Comparison of ENCODE assay signal across 16 mouse cellular contexts in the genomic region with DNA sequence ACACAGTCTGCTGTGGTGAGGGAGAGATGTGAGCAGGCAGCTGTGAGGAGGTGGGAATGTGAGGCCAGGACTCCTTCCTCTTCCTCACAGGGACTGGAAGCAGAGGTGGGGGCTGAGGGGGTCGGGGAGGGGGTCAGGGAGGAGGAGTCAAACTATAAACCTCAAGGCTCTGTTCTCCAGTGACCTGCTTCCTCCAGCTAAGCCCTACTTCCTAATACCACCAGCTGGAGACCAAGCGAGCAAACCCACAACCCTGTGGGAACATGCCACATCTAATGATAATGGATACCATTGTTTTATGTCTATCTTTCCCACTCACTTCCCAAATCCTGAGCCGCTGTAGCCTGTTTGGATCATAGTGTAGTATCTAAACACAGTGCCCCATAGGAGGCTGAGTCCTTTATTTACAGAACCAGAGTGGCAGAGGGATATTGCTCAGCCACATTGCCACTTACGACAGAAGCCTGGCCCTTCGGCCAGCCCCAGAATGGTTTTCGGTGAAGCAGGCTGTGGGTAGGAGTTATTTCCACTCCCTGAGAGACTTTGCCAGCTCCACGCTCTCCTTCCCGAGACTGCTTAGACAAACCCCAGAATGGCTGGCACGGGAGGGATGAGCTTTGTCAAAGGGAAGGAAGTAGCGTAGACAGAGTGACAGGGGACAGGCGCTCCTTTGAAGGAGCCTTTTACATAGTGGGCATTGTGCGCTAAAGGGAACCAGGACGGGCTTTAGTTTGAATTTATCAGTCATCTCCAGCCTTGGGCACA.
DNase-seq lines count a peak whose midpoint lies in the region; TF ChIP-seq lines count a peak whose summit lies in the region.
"Had no signal": no experiment of that assay in that cellular context is flagged by ENCODE, and none has a peak within 500 bp of the region (broad histone marks: within the 10 kb centered on the region; RNA-seq: fewer than 3 reads in every experiment).

No protein-coding gene starts in this region.

- H3K9me3 ChIP-seq in embryonic facial prominence, embryonic 10.5 days: no peaks in the 10 kb centered on the region
- H3K9me3 ChIP-seq: embryonic facial prominence, embryonic 13.5 days; midbrain, embryonic 13.5 days had no signal

- no peak overlapping the region for H3K4me3 ChIP-seq in gastrocnemius, adult 2 months
- H3K4me3 ChIP-seq in layer of hippocampus, adult 2 months: no peak overlapping the region
- no peak overlapping the region for H3K4me3 ChIP-seq in spleen, adult 2 months (ENCODE audit: extremely low read depth, insufficient read depth, insufficient read length)
- H3K4me3 ChIP-seq in embryonic facial prominence, embryonic 10.5 days: no peak overlapping the region
- H3K4me3 ChIP-seq: embryonic facial prominence, embryonic 13.5 days; heart, adult 2 months; midbrain, embryonic 13.5 days had no signal

- H3K27me3 ChIP-seq in spleen, adult 2 months (ENCODE audit: control insufficient read depth, insufficient read depth, low read length): no peaks in the 10 kb centered on the region
- no peaks in the 10 kb centered on the region for H3K27me3 ChIP-seq in embryonic facial prominence, embryonic 10.5 days (replicated peaks; ENCODE audit: low read depth, poor library complexity, severe bottlenecking)
- H3K27me3 ChIP-seq: embryonic facial prominence, embryonic 13.5 days; midbrain, embryonic 13.5 days; Patski had no signal

- intact Hi-C loops in gastrocnemius, adult 2 months (cut with DNase I): loop anchor here (5.0 kb wide), 1 partner anchor 49 kb away; no protein-coding TSS in a partner anchor

- H3K36me3 ChIP-seq in spleen, adult 2 months (ENCODE audit: control insufficient read depth, insufficient read depth, low read length): no peaks in the 10 kb centered on the region
- H3K36me3 ChIP-seq in embryonic facial prominence, embryonic 10.5 days (replicated peaks): peaks cover 14% of the 10 kb centered on the region
- H3K36me3 ChIP-seq: midbrain, embryonic 13.5 days had no signal

- no peak for TF ChIP-seq CTCF in gastrocnemius, adult 2 months (IDR thresholded peaks at IDR 0.05)
- no peak for TF ChIP-seq CTCF in layer of hippocampus, adult 2 months (conservative IDR thresholded peaks at IDR 0.05)
- TF ChIP-seq CTCF in spleen, adult 2 months (IDR thresholded peaks at IDR 0.05; ENCODE audit: extremely low read depth, insufficient read depth, insufficient read length, insufficient replicate concordance): no peak

- no peak for TF ChIP-seq POLR2A in spleen, adult 2 months (IDR thresholded peaks at IDR 0.05; ENCODE audit: low read depth, low read length)

- WGBS in spleen, adult 2 months: 76% methylated on average over 13 of the region's 13 CpGs
- 73% methylated on average over 13 of the region's 13 CpGs for WGBS in embryonic facial prominence, embryonic 10.5 days

- 0 out of 2 replicates have a peak overlapping the region, but pooled peaks have one; percentile 24 for H3K27ac ChIP-seq in gastrocnemius, adult 2 months
- peak overlapping the region; percentile 36; the same call in 1 of the 2 replicates for H3K27ac ChIP-seq in layer of hippocampus, adult 2 months
- H3K27ac ChIP-seq in spleen, adult 2 months (ENCODE audit: insufficient read depth, low read length): peak overlapping the region; percentile 36; the same call in 1 of the 2 replicates
- H3K27ac ChIP-seq in embryonic facial prominence, embryonic 10.5 days (replicated peaks): no peak overlapping the region
- H3K27ac ChIP-seq: embryonic facial prominence, embryonic 13.5 days; heart, adult 2 months; midbrain, embryonic 13.5 days had no signal

- peaks cover 16% of the 10 kb centered on the region; the same call in 1 of the 2 replicates for H3K4me1 ChIP-seq in spleen, adult 2 months (ENCODE audit: control insufficient read depth, insufficient read depth, insufficient read length)
- peaks cover 12% of the 10 kb centered on the region for H3K4me1 ChIP-seq in embryonic facial prominence, embryonic 10.5 days
- H3K4me1 ChIP-seq: midbrain, embryonic 13.5 days had no signal

- DNase-seq in gastrocnemius, adult 2 months: no peak
- DNase-seq in gastrocnemius, postnatal 4 days (ENCODE audit: low spot score in 2 of 2): no peak
- peak in 1 of 2 experiments; percentile 21 for DNase-seq in layer of hippocampus, adult 2 months (ENCODE audit: low spot score in 2 of 2)
- DNase-seq in layer of hippocampus, adult 8-10 months (ENCODE audit: low spot score in 2 of 2): no peak
- DNase-seq in spleen, adult 2 months (ENCODE audit: low read depth in 1 of 2, low spot score in 2 of 2): no peak
- DNase-seq in spleen, postnatal 36 days (ENCODE audit: low spot score in 2 of 2): no peak
- DNase-seq in lung, postnatal 36 days: peak; percentile 49
- no peak for DNase-seq in embryonic facial prominence, embryonic 10.5 days (ENCODE audit: low spot score)
- DNase-seq: heart, adult 2 months; kidney, adult 8-10 months; layer of hippocampus, postnatal 36 days; right cerebral cortex, postnatal 14 days; thymus, adult 18-20 months had no signal
